Mouse (Mus musculus): Measurements from ENCODE around the gene Reep3.

DNA sequence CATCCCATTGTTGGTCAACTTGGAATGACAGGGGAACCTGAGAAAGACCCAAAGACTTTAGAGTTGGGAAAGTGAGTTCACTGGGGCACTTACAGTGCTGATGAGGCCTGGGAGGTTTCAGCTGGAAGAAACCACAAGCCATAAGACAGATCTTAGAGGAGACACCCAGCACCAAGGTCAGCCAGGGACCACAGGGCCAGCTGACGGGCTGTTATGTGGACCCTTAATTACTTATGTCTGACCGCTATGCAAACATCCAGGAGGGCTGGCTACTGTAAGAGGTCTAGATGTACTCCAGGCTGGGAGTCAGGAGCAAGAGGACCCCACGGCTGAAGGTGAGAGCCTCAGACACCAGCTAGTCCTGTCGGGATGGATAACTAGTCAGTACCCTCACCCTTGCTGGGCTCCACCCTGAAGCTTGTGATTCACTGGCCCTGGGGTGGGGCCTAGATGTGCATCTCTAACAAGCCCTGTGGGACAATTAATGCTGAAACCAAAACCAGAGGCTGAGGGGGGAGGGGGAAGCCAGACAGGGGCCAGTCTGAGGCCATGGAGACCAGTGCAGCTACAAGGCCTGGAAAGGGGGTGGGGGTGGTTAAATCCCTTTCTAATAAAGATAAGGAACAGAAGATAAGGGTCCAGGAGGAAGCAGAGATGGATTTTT lies 80.0 kb downstream of the Reep3 start:
- no peak for TF ChIP-seq CTCF (IDR thresholded peaks at IDR 0.05; ENCODE audit: borderline replicate concordance, control insufficient read depth, extremely low read depth, insufficient read depth, low read length, poor library complexity)
- TF ChIP-seq POLR2A (IDR thresholded peaks at IDR 0.05; ENCODE audit: control insufficient read depth, extremely low read depth, insufficient read depth, low read length, poor library complexity), result no peak
